Mouse (Mus musculus) embryonic fibroblast, embryonic 13.5 days (primary cell): ENCODE data around the gene Ccdc134.

Source experiments
- CTCF ChIP-seq: IDR thresholded peaks from 2 replicates; pipeline ENCODE4 v1.5.1; 2011; ENCODE audit warnings: mild to moderate bottlenecking, control low read depth, low read length, moderate library complexity, borderline replicate concordance; ENCODE audit not compliant: insufficient read depth
- POLR2A ChIP-seq: IDR thresholded peaks from 2 replicates; pipeline ENCODE4 v1.6.1; 2011; ENCODE audit warnings: low read depth, mild to moderate bottlenecking, control low read depth, low read length, moderate library complexity

- no peak for TF ChIP-seq POLR2A
- no peak for TF ChIP-seq CTCF
Measured at GRCm38 (mm10) chr15:82087266-82087665, 40.5 kb upstream of the Ccdc134 start.
